Mouse (Mus musculus) forebrain, postnatal 0 days (tissue): ENCODE results near the gene Taf6. TPM values are rescaled to one million over a fixed set of nuclear protein-coding genes. Genes with fewer than 3 reads are reported as not detected.
"Not testable (repeated sequence)": the region's sequence is repeated elsewhere in the genome, so short reads cannot be mapped to it uniquely, and the experiment has no call there.

Experiments used
- ATAC-seq: fragments of 200-750 bp; cut with Nextera tagmentation; 2 replicates; pipeline ENCODE4 v1.8.0; 2017; ENCODE audit warnings: mild to moderate bottlenecking, moderate library complexity
- DNase-seq: peaks from one replicate; pipeline ENCODE4 v3.0.0-alpha.2; 2015
- H3K27ac ChIP-seq: fragments of 300-500 bp; sonication (generic); 2 replicates; pipeline ENCODE4 v1.5.1; 2014; ENCODE audit warnings: low read depth, mild to moderate bottlenecking, antibody characterized with exemption, low read length, moderate library complexity, mixed read lengths
- H3K27me3 ChIP-seq: fragments of 300-500 bp; sonication (generic); 2 replicates; pipeline ENCODE4 v1.6.1; 2014; ENCODE audit warnings: mild to moderate bottlenecking, low read length, mixed read lengths; ENCODE audit not compliant: insufficient read depth
- H3K36me3 ChIP-seq: fragments of 300-500 bp; sonication (generic); 2 replicates; pipeline ENCODE4 v1.6.1; 2014; ENCODE audit warnings: mild to moderate bottlenecking, moderate library complexity; ENCODE audit not compliant: insufficient read depth
- H3K4me1 ChIP-seq: fragments of 300-500 bp; sonication (generic); 2 replicates; pipeline ENCODE4 v1.6.1; 2014; ENCODE audit warnings: antibody characterized with exemption; ENCODE audit not compliant: insufficient read depth
- H3K4me2 ChIP-seq: fragments of 300-500 bp; sonication (generic); 2 replicates; pipeline ENCODE4 v1.6.1; 2014; ENCODE audit warnings: low read depth, mild to moderate bottlenecking, moderate library complexity
- H3K4me3 ChIP-seq: fragments of 300-500 bp; sonication (generic); 2 replicates; pipeline ENCODE4 v1.5.1; 2014; ENCODE audit warnings: low read depth, low read length, mixed read lengths
- H3K9ac ChIP-seq: fragments of 300-500 bp; sonication (generic); 2 replicates; pipeline ENCODE4 v1.6.1; 2014; ENCODE audit warnings: mild to moderate bottlenecking
- H3K9me3 ChIP-seq: fragments of 300-500 bp; sonication (generic); 2 replicates; pipeline ENCODE4 v1.6.1; 2016; ENCODE audit warnings: low read length
- CTCF ChIP-seq: sonication (generic); IDR thresholded peaks from 2 replicates; pipeline ENCODE4 v1.5.1; 2016; ENCODE audit warnings: antibody characterized with exemption, control low read depth, low read depth
- WGBS: fragments of 180-500 bp; shearing (Covaris S2); extraction: QIAGEN DNeasy Blood & Tissue Kit; methylation state at CpG from one replicate; pipeline ENCODE4 v1.1.7; 2014; 5-methylcytosine and 5-hydroxymethylcytosine counted together
- polyA plus RNA-seq: library from polyadenylated mRNA; unstranded; fragments of >200 nt; fragmentation: Nextera tagmentation; extraction: Ambion mirVana; gene quantifications from 2 replicates; pipeline ENCODE4 v1.2.1, GENCODE M21; 2015
- total RNA-seq: library from RNA; depleted of rRNA; stranded (reverse); fragments of >200 nt; gene quantifications from 2 replicates; pipeline ENCODE4 v1.2.3, GENCODE M21; 2014

The Taf6 gene
- total and polyA plus RNA-seq, 2 experiments from 2014 or later, result 47.6 to 49.8 TPM

DNA sequence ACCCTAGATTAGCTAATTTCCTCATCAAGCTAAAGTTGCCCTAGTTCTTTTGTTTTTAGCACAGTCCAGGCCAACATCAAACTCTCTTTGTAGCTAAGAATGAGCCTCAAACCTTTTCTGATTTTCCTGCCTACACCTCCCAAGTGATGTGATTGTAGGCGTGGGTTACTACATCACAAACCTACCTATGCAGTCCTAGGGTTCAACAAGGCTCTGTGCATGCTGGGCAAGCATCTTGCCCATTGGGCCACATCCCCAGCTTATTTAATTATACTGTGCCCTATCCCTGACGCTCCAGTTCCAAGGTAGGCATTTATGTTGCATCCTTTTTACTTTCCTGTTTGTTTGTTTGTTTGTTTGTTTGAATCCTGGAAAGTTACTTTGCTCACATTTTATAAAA is 38.4 kb upstream of the Taf6 start, which contains the start of gene Nxpe5:
TSS of gene Nxpe5 (plus strand) at position 199 of the 400 bp plus-strand sequence.
- H3K4me2 ChIP-seq, result no peak within 1 kb of the TSS
- no peaks in the 10 kb centered on the region for H3K4me1 ChIP-seq
- H3K27me3 ChIP-seq, result no peaks in the 10 kb centered on the region
- ATAC-seq (no peak), DNase-seq (no peak)
- no peak within 1 kb of the TSS for H3K9ac ChIP-seq
- H3K36me3 ChIP-seq, result no peaks in the 10 kb centered on the region
- no peak for TF ChIP-seq CTCF
- no peaks in the 10 kb centered on the region for H3K9me3 ChIP-seq
- 50% methylated on average over 2 of the region's 2 CpGs for WGBS
- H3K27ac ChIP-seq, result no peak within 1 kb of the TSS
- H3K4me3 ChIP-seq, result no peak within 1 kb of the TSS

GRCm38 (mm10) chr5:138223287-138223686 is 36.0 kb upstream of the Taf6 start:
- WGBS, result 56% methylated on average over 3 of the region's 3 CpGs
- no peak overlapping the region for H3K4me2 ChIP-seq
- H3K4me3 ChIP-seq, result no peak overlapping the region
- no peaks in the 10 kb centered on the region for H3K9me3 ChIP-seq
- no peaks in the 10 kb centered on the region for H3K4me1 ChIP-seq
- no peaks in the 10 kb centered on the region for H3K27me3 ChIP-seq
- H3K36me3 ChIP-seq, result no peaks in the 10 kb centered on the region
- ATAC-seq (no peak), DNase-seq (no peak)
- no peak overlapping the region for H3K27ac ChIP-seq
- H3K9ac ChIP-seq, result no peak overlapping the region
- TF ChIP-seq CTCF, result no peak

DNA sequence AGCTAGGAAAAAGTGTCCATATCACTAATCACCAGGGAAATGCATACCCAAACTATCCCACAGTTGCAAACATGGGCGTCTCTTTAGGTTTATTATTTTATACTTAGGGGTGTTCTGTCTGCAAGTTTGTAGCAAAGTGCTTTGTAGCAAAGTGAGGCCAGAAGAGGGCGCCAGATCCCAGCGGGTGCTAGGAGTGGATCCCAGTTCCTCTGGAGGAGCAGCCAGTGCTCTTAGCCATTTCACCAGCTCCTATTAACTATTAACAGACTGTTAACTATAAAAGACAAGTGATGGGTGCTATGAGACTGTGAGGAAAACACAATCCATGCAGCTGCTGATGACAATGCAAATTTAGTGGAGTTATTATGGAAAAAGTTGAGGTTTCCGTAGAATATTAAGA is 34.9 kb upstream of the Taf6 start:
- peak; percentile 78 for DNase-seq

DNA sequence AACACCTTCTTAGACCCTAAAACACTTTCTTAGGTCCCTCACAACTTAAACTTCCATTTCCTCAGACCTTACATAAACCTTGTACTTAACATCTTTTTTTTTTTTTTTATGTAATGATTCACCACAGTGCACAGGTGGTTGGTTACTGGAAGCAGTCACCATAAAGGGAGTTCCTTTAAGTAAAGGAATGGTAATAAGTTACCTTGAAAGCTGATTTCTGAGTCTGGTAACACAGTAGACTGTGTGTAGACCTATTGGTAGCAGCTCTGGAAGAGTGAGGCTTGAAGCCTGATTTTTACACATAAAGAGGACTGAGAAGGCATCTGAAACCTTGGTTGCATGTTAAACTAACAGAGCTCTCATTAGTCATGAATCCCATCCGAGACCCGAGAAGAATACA is 32.6 kb upstream of the Taf6 start:
- ATAC-seq (no peak), DNase-seq (no peak)
- H3K27me3 ChIP-seq, result no peaks in the 10 kb centered on the region
- no peak overlapping the region for H3K9ac ChIP-seq
- 0 out of 2 replicates have a peak, but pooled peaks cover 2% of the 10 kb centered on the region for H3K9me3 ChIP-seq
- H3K27ac ChIP-seq, result no peak overlapping the region
- WGBS, result 63% methylated on average over 2 of the region's 2 CpGs
- no peak overlapping the region for H3K4me3 ChIP-seq
- H3K4me1 ChIP-seq, result no peaks in the 10 kb centered on the region
- no peak overlapping the region for H3K4me2 ChIP-seq
- TF ChIP-seq CTCF, result no peak
- no peaks in the 10 kb centered on the region for H3K36me3 ChIP-seq

More for the DNA sequence above, 34.9 kb upstream of the Taf6 start:
- Histone ChIP-seq H3K4me2 (no peak overlapping the region), H3K9ac (no peak overlapping the region), H3K27me3 (no peaks in the 10 kb centered on the region), H3K27ac (no peak overlapping the region), H3K4me1 (no peaks in the 10 kb centered on the region), H3K9me3 (0 out of 2 replicates have a peak, but pooled peaks cover 2% of the 10 kb centered on the region), H3K4me3 (no peak overlapping the region), H3K36me3 (no peaks in the 10 kb centered on the region)
- peak; percentile 83 for TF ChIP-seq CTCF
- ATAC-seq, result 0 out of 2 replicates have a peak, but pooled peaks have one; percentile 34
- WGBS, result 24% methylated on average over 4 of the region's 4 CpGs

- 95% methylated on average over 13 of the region's 13 CpGs for WGBS
- H3K4me3 ChIP-seq, ATAC-seq: not testable (repeated sequence)
Observed at GRCm38 (mm10) chr5:138216632-138217031, 29.4 kb upstream of the Taf6 start.

GRCm38 (mm10) chr5:138207873-138208272 is 20.6 kb upstream of the Taf6 start:
- Histone ChIP-seq H3K27me3 (no peaks in the 10 kb centered on the region), H3K4me3 (no peak overlapping the region), H3K4me2 (no peak overlapping the region), H3K4me1 (no peaks in the 10 kb centered on the region), H3K27ac (no peak overlapping the region), H3K9ac (no peak overlapping the region), H3K36me3 (no peaks in the 10 kb centered on the region), H3K9me3 (no peaks in the 10 kb centered on the region)
- ATAC-seq (no peak), DNase-seq (no peak)
- WGBS, result 87% methylated on average over 4 of the region's 4 CpGs
- no peak for TF ChIP-seq CTCF

More at GRCm38 (mm10) chr5:138216632-138217031, 29.4 kb upstream of the Taf6 start:
- not testable (repeated sequence) for H3K27ac ChIP-seq, H3K9ac ChIP-seq, H3K9me3 ChIP-seq, H3K27me3 ChIP-seq, H3K4me2 ChIP-seq, DNase-seq, H3K4me1 ChIP-seq, H3K36me3 ChIP-seq

DNA sequence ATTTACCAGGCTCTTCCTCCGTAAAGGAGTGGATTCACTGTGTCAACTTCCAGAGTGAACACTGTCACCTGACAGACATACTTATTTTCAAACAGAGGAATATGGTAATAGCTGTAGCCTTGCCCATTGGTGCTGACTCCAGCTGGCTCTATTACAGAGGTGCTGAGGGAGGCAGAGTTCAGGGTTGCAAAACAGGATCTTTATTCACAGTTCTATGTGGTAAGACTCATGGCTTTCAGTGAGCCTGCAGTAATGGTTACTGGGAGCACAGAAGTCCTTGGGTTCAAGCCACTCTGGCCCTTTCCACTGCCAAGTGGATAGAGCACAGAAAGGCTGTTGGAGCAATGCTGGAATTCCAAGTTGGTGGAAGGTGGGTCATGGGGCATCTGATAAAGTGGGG is 20.0 kb upstream of the Taf6 start:
- TF ChIP-seq CTCF, result no peak
- no peak for ATAC-seq
- H3K4me1 ChIP-seq, result no peaks in the 10 kb centered on the region
- WGBS, result 83% methylated on average over 1 of the region's 1 CpGs
- H3K9ac ChIP-seq, result no peak overlapping the region
- DNase-seq, result no peak
- H3K36me3 ChIP-seq, result no peaks in the 10 kb centered on the region
- no peaks in the 10 kb centered on the region for H3K9me3 ChIP-seq
- no peak overlapping the region for H3K27ac ChIP-seq
- H3K4me2 ChIP-seq, result no peak overlapping the region
- H3K27me3 ChIP-seq, result no peaks in the 10 kb centered on the region
- H3K4me3 ChIP-seq, result no peak overlapping the region
